Mouse (Mus musculus): ENCODE data around the gene Mrpl55.
A peak's percentile ranks its signal among the peaks of the same experiment; 100 is the strongest.

- TF ChIP-seq CTCF (IDR thresholded peaks at IDR 0.05 in 2 of 3, conservative IDR thresholded peaks at IDR 0.05 in 1 of 3; ENCODE audit: control insufficient read depth in 1 of 3, insufficient read depth in 1 of 3, low read depth in 2 of 3, low read length in 3 of 3, poor library complexity in 1 of 3, severe bottlenecking in 1 of 3) (peak; percentile 58 to 91 (median 68)), EP300 (IDR thresholded peaks at IDR 0.05; ENCODE audit: low read depth in 1 of 2, low read length in 2 of 2) (no peak), MAZ (IDR thresholded peaks at IDR 0.05; ENCODE audit: low read depth, low read length) (no peak), HCFC1 (IDR thresholded peaks at IDR 0.05; ENCODE audit: low read depth, low read length) (peak; percentile 34; the same call in 1 of the 2 replicates), RCOR1 (IDR thresholded peaks at IDR 0.05; ENCODE audit: low read depth, low read length) (no peak), USF2 (IDR thresholded peaks at IDR 0.05; ENCODE audit: borderline replicate concordance in 1 of 2, insufficient read depth in 1 of 2, low read depth in 1 of 2, low read length in 2 of 2) (no peak), POLR2A (IDR thresholded peaks at IDR 0.05; ENCODE audit: control insufficient read depth in 1 of 2, insufficient read depth in 1 of 2, low read depth in 1 of 2, low read length in 2 of 2, poor library complexity in 1 of 2) (no peak), USF1 (IDR thresholded peaks at IDR 0.05; ENCODE audit: low read depth, low read length) (no peak), JUND (IDR thresholded peaks at IDR 0.05; ENCODE audit: low read depth, low read length) (no peak), GATA1 (IDR thresholded peaks at IDR 0.05; ENCODE audit: low read depth, low read length) (no peak)
Observed at GRCm38 (mm10) chr11:59219064-59219463, 16.8 kb downstream of the Mrpl55 start.
